Mouse (Mus musculus) spleen, postnatal 10 days (tissue): ENCODE measurements around the gene Macc1.
"Not testable (repeated sequence)": the region's sequence is repeated elsewhere in the genome, so short reads cannot be mapped to it uniquely, and the experiment has no call there.

ENCODE experiments used
- DNase-seq, 2 experiments: peaks; one replicate each; pipeline ENCODE4 v3.0.0; 2021 to 2022; ENCODE audit warnings: low spot score in 2 of 2

Gene Macc1

DNA sequence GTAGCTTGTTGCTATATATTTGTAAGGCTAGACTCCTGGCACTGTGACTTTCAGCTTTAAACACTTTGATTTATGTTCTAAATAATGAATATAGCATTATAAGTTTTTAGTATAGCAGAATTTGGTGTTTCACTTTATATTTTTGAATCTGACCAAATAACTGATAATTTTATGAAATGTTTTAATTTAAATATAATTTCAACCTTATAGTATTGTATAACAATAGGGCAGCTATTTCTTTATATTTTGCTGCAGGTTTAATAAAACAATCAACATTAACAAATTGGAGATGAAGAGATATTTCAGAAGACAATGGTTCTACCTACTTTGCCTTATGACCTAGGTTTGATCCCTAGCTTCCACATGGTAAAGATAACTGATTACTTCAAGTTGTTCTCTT, at the start of gene Macc1:
Gene Macc1 (plus strand): TSS at position 301 of the 400 bp plus-strand sequence.
- no peak for DNase-seq

DNA sequence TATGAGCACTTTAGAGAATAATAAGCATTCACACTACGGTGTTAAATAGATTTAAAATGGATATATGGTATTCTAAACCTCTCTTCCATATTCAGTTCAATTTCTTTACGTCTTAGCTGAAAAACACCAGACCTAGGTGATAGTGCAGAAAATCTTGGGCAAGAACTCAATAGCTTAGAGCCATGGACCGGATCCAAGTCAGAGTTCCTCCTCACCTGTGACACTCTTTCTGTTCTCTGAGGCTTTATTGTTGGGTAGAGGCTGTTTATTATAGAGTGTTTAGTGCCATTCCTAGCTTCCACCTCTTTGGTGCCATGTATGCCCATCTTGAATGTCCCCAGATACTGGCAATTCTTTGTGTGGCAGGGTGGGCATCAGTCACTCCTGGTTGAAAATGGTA, 49.6 kb upstream of the Macc1 start:
- DNase-seq, result no peak

DNA sequence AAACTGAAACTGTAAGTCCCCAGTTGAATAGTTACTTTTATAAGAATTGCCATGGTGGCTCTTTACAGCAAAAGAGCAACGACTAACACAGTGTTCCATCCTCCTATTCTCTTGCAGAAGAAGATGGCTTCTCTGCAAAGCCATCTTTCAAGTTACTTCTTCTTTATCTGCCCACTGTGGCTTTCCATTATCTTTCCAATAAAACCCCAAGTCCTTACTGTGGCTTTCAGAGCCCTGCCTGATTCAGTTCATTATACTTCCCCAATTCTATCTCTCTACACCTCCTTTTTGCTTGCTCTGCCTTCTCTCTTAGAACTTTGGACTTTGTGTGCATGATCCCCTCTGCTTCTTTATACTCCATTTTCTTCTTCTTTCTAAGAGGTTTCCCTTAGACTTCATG, 45.3 kb upstream of the Macc1 start:
- DNase-seq, result no peak

DNA sequence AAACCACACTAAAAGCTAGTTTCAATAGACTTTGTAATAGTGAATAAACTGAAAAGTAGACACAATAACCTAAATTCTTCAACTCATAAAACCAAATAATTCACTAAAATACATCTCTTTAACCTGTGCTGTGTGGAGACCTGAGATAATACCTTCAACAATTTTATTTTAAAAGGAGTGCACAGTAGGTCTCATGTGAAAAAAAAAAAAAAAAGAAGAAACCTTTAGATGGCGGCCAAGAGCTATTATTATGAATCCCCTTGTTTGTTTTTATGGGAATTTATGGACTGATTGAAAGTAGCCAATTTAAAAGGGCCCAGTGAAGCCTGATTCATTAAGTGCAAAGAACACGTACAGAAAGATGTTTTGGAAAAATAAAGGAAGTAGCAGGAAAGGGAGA, 44.0 kb upstream of the Macc1 start:
- no peak for DNase-seq

DNA sequence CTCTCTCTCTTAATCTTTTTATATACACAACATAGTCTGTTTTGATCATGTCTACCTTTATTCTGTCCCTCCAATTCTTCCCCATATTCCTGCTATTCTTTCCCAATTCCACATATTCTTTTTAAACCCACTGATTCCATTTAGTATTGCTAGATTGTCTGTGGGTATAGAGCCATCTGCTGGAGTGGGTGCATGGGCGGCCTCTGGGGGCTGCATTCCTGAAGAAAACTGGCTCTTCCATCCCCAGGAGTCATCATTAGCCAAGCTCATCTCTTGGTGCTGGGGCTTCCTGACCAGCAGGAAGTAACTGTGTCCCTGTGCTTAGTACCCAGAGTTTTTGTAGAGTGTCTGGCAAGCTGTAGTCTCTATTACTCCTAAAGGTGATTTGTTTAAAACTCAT, 42.1 kb upstream of the Macc1 start:
- no peak for DNase-seq

DNA sequence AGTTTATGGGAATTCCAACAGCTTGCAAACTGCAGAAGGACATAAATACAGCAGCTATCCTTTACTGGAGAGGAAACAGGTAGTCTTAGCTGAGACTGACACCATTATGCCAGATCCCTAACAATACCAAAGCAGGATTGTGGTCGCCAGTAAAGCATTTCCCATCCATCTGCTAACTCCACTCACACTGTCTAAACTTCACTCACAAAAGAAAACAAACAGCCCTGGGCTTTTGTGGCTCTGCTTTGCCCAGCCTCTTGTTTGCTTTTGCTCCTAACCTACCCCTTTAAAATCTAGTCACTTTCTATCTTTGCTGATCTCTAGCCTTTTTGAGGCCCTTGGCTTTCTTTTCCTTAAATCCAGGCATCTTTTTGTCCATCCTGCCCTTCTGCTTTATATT, 40.5 kb upstream of the Macc1 start:
- no peak for DNase-seq

DNA sequence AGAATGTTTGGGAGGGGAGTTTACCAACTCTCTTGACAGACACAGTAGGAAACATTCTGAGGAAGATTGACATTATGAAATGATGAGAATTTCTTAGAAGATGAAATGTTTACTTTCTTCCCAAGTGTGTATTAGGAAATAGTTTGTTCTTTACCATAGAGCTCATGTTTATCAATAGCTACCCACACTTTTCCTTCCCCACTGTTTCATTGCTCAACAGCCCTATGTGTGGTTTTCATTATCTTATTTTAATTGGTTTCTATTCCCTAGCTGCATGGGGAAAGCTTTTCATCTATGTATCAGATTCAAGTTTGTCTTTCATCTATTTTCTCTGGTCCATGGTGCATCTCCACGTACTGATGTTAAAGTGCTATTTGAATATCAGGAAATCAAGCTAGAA, 37.8 kb upstream of the Macc1 start:
- no peak for DNase-seq

DNA sequence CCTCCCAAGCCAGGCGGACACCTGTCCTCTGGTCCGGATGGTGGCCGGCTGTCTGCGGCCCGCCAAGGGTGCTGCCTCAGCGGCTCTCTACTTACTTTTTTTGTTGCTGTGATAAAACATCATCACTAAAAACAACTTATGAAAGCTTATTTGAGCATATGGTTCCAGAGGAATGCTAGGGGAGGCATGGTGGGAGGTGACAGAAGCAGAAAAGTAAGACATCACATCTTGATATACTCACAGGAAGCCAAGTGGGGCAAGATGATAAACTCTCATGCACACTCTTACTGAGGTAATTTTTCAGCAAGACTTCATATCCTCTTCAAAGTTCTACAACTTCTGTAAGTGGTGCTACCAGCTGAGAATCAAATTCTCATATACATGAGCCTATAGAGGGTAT, 22.5 kb upstream of the Macc1 start:
- no peak for DNase-seq

DNA sequence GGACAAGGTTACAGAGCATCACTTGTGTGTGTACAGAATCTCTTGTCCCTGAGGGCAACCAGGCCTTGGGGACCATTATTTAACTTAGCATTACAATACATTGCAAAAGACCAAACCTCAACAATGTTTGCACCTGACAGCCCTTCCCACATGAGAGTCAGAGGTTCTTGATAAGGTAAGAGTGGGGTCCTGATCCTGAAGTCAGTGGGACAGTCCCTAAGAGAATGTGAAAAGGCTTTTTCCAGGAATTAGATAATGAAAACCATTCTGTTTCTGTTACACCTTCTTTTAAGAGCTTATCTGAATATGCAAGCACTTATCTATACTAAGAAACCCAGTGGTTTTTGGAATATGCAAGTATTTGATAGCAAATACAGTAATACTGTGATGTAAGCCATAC, 10.5 kb upstream of the Macc1 start:
- no peak for DNase-seq

DNA sequence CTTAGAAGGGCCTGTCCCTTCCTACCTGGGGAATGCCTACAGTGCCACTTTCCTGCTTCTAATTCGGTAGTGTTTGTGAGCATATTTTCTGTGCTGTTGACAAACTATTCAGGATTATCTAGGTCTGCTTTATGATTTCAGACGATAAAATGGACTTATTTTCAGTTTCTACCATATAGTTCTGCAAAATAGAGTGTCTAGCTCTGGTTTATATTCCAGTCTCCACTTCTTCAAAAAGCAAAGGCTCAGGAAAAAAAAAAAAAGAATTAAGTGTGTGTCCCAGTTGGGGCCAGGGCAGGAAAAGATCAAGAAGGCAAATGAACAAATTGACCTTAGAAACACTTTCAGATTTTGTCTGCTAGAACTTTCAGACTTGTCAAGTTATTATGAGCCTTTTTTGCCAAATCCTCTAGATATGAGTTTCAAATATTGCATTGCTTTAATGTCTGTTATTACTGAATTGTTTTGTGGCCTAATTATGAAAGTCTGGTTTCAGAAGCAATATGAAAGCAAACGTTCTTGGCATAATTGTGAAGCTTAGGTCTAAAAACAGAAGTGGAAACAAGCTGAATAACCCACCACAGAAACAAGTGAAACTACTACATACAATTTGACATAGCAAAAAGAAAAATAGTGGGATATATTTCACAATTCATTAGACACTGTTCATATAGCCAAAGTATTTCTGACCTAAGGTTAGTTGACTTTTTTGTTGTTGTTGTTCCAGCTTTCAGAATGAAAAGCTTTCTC, 881 bp upstream of the Macc1 start:
- DNase-seq, result no peak

DNA sequence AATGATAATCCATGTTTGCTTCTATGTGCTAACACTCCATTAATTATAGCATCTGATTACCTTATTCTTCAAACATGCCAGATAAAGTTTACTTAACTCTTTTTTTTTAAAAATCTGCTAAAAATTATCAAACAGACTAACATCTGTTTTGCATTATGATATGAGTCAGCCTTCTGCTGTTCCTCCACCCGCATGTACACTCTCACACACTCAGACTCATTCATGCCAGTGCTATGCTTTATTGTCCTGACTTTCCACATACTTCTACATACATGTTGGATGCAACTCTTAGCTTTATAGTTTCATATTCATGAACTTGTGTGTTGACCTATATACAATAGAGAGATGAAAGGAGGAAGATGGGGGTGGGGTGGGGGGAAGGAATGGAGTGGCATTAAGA, 4.7 kb downstream of the Macc1 start:
- DNase-seq, result no peak

DNA sequence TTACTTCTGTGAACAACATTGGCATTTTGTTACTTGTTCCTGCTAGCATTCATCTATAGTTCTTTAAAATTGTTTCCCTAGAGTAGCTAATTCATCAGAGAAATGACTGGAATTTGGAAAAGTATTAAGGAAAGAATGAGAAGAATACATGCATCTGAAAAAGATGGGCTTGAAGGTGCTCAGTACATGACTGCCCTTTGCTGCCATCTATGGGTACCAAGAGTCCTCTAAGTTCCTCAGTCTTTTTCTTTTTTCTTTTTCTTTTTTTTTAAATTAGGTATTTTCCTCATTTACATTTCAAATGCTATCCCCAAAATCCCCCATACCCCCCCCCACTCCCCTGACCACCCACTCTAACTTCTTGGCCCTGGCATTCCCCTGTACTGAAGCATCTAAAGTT, 11.3 kb downstream of the Macc1 start:
- DNase-seq, result no peak

DNA sequence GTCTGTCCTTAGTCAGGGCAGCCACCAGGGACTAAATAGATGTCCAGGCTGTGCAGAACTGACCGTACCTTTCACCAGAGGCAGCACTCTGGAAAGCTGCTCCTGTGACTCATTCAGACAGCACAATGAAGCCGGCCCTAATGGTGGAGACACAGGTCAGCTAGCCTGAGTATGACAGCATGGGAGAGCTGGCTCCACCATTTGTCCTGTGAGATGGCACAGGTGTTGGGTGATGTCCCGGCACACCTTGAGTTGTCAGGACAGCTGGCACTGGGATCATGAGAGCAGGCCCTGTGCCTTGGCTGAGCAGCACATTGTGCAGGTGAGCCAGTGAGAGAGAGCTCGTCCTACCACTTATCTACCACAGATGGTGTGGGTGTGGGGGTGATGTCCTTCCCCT, 16.6 kb downstream of the Macc1 start:
- DNase-seq, result no peak

DNA sequence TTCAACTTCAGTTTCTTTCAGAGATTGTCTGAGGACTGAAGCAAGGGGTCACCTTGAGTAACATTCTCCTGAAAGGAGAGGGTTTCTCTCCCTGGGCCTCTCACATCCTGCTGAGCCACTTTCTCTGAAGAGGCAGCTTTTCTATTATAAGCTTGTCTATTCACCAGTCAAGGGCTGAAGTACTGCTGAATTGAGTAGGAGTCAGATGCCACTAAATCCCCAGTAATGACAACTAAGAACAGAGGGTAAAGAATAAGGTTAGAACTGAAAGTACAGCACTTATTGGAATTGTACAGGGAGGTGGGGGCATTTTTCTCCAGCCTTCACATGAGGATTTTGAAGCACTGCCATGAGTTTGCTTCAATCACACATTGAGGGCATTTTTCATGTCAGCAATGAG, 19.3 kb downstream of the Macc1 start:
- DNase-seq, result no peak

DNA sequence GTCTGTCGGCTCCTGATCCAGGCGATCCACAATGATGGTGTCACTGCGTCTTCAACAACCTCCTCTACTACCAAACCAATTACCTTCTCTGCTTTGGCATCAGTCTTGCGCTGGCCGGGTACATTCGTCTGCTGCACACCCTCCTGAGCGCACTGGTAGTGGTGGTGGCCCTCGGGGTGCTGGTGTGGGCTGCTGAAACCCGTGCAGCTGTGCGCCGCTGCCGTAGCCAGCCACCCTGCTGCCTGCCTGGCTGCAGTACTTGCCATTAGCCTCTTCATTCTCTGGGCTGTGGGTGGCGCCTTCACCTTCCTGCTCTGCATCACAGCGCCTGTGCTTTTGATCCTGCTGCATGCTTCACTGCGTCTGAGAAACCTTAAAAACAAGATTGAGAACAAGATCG, 38.5 kb downstream of the Macc1 start:
- DNase-seq, result not testable (repeated sequence)

DNA sequence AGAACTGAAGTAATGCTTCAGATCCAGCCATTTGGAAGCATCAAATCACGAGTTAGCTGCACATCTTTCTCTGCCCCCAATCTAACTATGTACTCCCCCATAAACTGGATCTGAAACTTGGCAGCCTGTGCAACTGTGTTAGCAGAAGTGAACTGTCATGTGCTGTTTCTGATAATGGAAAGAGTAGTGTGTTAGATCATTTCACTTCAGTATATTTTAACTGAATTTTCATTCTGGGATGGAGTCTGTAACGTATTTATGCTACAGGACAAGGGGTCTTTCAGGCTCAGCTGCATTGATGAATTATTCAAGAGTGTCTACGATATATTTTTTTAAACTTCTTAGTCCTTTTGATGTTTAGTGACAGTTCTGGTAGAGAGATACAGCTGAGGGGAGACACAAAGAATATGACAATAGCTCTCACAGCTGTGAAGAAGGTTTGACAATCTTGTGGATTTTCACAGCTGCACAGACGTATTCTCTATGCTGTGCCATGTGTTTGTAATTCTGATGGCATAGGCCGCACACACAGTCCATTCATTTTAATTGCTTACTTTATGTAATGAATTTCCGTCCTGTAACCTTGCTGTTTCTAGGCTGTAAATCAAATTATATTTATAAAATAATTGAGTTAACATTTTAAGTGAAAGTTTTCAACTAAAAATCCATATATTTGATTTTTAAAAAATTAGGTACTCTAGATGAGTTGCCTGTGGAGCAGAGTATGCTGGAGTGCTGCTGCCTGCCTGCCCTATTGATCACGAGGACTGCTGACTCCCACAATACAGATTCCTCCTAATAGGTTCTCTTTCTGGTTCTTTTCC, 43.6 kb downstream of the Macc1 start:
- DNase-seq, result no peak

DNA sequence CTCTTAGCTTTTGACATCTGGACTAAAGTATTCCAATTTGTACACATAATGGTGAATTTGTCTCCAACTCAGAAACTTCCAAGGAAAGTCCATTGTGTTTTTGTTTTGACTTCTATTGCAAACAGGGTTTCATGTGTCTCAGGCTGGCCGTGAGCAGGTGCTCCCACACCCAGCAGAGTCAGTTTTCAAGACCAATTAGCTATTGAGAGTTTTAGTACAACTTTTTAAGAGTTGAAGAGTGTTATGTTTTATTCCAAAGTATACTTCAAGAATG, 44.1 kb downstream of the Macc1 start:
- DNase-seq, result no peak

DNA sequence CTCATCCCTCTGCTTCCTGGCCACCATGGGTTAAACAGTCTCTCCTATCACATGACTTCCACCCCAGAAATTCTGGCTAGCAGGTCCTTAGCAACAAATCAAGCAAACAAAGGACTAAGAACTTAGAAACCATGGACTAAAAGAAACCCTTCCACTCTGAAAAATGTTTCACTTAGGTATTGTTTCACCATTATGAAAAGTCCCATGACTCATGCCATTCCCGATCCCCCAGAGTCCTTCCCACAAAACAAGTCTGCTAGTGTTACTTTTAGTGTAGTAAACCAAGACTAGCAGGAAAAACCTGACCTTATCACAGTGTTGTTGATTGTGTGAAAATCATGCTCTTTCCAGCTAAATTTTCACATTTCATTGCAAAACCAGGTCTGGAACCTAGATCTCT, 51.0 kb downstream of the Macc1 start:
- no peak for DNase-seq

DNA sequence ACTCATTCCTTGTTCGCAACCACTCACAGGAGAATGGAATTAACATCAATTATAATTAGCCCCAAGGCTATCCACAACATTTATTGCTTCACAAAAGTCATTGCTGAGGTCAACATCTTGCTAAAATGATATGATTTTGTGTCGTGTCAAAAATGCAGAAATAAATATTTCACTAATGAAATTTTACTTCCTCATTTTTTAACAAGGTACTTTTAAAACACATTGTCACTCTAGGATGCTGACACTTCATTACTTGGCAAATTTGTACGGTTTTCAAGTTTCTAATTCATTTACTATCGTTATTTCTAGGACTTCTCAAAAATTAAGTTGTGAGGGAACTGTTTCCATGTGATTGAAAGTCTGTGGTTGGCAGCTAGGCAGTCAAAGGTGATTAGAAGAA, 55.8 kb downstream of the Macc1 start:
- DNase-seq, result no peak

DNA sequence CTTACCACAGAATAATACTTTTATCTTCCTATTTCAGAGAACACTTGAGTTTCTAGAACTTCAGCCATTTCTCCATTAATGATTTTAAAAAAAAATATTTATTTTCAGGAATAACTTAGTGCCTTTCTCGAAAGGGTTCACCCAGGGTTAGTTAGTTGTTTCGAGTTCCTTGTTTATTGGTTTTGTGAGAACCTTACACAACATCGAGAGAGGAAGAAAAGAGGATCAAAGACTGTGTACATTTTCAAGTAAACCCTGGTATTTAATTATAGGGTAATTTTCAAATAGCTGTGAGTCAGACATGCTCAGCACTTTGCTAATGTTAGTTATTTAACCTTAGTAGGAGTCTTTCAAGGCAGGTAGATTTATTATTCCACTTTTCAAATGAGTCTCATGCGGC, 58.3 kb downstream of the Macc1 start:
- no peak for DNase-seq

DNA sequence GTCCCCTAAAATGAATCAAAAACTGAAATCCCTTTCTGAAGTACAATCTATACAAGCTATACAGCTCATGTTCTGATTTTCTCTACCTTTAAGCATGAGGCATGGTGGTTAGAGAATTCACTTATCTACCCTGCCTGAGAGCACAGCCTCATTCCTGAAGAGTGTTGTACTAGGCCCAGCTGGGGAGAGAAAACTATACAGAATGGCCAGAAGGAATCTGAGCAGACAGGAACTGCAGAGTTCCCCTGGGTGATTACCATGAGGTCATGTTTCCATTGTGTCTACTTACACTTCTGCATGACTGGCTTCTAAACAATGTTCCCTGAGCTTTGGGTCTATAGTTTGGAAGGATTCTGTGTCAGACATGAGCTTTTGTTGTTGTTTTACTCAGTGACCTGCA, 62.8 kb downstream of the Macc1 start:
- DNase-seq, result no peak

DNA sequence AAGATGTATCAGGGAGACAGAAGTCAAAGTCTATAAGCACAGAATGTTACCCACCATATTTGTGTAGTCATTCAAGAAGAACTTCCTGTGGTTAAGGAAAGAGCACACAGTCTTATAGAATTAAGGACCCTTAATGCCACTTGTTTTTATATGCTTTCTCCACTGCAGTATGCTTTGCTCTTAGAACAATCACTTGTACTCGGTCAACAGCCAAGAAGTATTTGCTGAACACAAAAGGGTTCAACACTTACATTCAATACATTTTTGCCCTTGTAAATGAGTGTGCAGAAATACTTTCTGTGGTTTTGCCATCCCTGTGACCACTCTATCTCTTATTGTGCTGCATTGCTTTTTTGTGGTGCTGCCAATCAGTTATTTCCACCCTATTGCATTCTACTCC, 67.8 kb downstream of the Macc1 start:
- no peak for DNase-seq

DNA sequence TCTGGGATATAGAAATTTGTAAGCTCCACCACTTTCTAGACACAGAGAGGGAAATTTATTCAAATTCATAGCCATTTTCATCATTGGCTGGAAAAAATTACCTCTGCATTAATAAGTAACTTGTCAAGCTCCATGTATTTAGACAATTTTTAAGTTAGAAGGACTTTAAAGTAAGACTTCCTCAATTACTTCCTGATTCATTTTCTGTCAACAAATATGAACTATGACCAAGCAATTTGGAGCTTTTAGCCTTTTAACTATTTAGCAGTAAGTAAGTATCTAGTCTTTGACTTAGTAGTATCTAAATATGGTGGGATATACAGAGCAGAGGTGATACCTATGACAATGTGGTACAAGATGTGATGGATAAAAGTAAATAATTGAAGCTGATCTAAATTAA, 72.2 kb downstream of the Macc1 start:
- DNase-seq, result no peak

DNA sequence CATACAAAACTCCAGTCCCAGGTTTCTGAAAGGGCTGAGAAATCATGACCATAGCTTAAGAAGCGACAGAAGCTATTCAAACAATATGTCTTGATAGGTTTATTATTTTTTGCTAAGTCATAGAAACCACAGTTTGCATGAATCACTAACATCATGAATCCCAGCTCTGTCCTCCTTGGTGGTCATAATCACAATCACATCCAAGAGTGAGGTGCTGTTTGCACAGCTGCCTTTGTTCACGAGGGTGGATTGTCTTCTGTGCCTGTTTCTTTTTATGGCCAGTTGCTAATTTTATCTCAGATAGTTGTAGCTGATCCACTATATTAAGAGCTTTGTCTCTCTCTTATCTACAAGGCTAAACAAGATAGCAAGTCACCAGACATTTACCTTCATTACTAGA, 72.6 kb downstream of the Macc1 start:
- no peak for DNase-seq
